Comparison of ENCODE assay signal across 14 mouse cellular contexts in the genomic region with DNA sequence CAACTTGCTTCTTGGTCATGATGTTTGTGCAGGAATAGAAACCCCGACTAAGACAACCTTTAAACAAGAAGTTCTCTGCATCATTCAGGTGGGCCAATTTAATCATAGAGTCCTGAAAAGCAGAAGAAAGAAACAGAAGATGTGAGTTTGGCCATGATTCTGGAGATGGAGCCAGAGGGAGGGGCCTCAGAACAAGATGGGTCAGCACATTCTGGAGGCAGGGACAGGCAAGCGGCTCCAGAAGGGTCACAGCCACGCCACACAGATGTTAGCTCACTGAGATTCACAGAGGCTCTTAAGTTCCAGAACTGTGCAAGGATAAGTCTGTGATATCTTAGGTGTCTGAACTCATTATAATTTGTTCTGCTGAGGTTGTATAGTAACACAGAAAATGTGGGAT.
"Had no signal": no experiment of that assay in that cellular context is flagged by ENCODE, and none has a peak within 500 bp of the region (broad histone marks: within the 10 kb centered on the region; RNA-seq: fewer than 3 reads in every experiment).

No protein-coding gene starts in this region.

- H3K9me3 ChIP-seq: kidney, embryonic 15.5 days; liver, embryonic 15.5 days; neural tube, embryonic 15.5 days had no signal

- H3K4me1 ChIP-seq: kidney, embryonic 15.5 days had no signal

- H3K9ac ChIP-seq: kidney, embryonic 15.5 days; liver, embryonic 15.5 days; lung, embryonic 14.5 days; neural tube, embryonic 15.5 days had no signal

- H3K4me3 ChIP-seq: kidney, embryonic 15.5 days; liver, embryonic 15.5 days; myocyte; neural tube, embryonic 15.5 days had no signal

- H3K27ac ChIP-seq: kidney, embryonic 15.5 days; liver, embryonic 15.5 days; neural tube, embryonic 15.5 days; stomach, postnatal 0 days had no signal

- H3K4me2 ChIP-seq: kidney, embryonic 15.5 days; lung, embryonic 14.5 days; neural tube, embryonic 15.5 days had no signal

- H3K36me3 ChIP-seq: kidney, embryonic 15.5 days; liver, embryonic 15.5 days; neural tube, embryonic 15.5 days had no signal

- DNase-seq: kidney, adult 2 months; kidney, postnatal 14 days; left cerebral cortex, postnatal 4 days; lung, embryonic 14.5 days; lung, postnatal 10 days; lung, postnatal 4 days; right cerebral cortex, adult 18-20 months; thymus, adult 2 months; thymus, postnatal 25 days had no signal
